In genomic region chr5:142857763-142858229, GRCm38 (mm10) we compare ENCODE assay signal across 8 mouse cellular contexts. TPM values are rescaled to one million over a fixed set of nuclear protein-coding genes. Genes with fewer than 3 reads are reported as not detected.
DNase-seq lines count a peak whose midpoint lies in the region; ATAC-seq and TF ChIP-seq lines count a peak whose summit lies in the region.

No protein-coding gene starts in this region.

- TF ChIP-seq EP300 in MEL (IDR thresholded peaks at IDR 0.05; ENCODE audit: low read depth in 1 of 2, low read length in 2 of 2), result peak in 1 of 2 experiments; percentile 66; a peak in 2 of 4 replicates

- peak overlapping the region; percentile 35 for H3K4me2 ChIP-seq in forebrain, embryonic 13.5 days

- no peak for TF ChIP-seq RAD21 in MEL (IDR thresholded peaks at IDR 0.05; ENCODE audit: low read depth, low read length)

- peaks cover 0 to 6% of the 10 kb centered on the region in 2 experiments; a peak in 2 of 4 replicates for H3K36me3 ChIP-seq in MEL (ENCODE audit: control insufficient read depth in 1 of 2, insufficient read depth in 2 of 2, low read length in 2 of 2)
- H3K36me3 ChIP-seq in forebrain, embryonic 13.5 days (ENCODE audit: poor library complexity, severe bottlenecking), result no peaks in the 10 kb centered on the region
- no peaks in the 10 kb centered on the region for H3K36me3 ChIP-seq in limb, embryonic 10.5 days

- peak; percentile 84 for ATAC-seq in forebrain, embryonic 13.5 days

- no peaks in the 10 kb centered on the region for H3K9me3 ChIP-seq in MEL (replicated peaks; ENCODE audit: insufficient read depth, low read length)
- H3K9me3 ChIP-seq in forebrain, embryonic 13.5 days (replicated peaks), result peaks cover 6% of the 10 kb centered on the region; the same call in 1 of the 2 replicates
- no peaks in the 10 kb centered on the region for H3K9me3 ChIP-seq in limb, embryonic 10.5 days (replicated peaks)

- peak; percentile 51 for DNase-seq in adrenal gland, postnatal 10 days
- no peak for DNase-seq in adrenal gland, adult 8-10 months
- peak; percentile 77 for DNase-seq in MEL (ENCODE audit: low read depth, low spot score)
- DNase-seq in layer of hippocampus, adult 9-11 months, result peak; percentile 92
- DNase-seq in right cerebral cortex, postnatal 14 days, result peak; percentile 82
- DNase-seq in thymus, adult 18-20 months, result no peak
- DNase-seq in limb, embryonic 10.5 days (ENCODE audit: low spot score), result no peak

- 24% methylated on average over 16 of the region's 16 CpGs for WGBS in forebrain, embryonic 13.5 days
- 62% methylated on average over 16 of the region's 16 CpGs for WGBS in limb, embryonic 10.5 days

- no peak for TF ChIP-seq CTCF in MEL (IDR thresholded peaks at IDR 0.05 in 2 of 3, conservative IDR thresholded peaks at IDR 0.05 in 1 of 3; ENCODE audit: control insufficient read depth in 1 of 3, insufficient read depth in 1 of 3, low read depth in 2 of 3, low read length in 3 of 3, poor library complexity in 1 of 3, severe bottlenecking in 1 of 3)

- H3K4me3 ChIP-seq in MEL (ENCODE audit: control insufficient read depth in 1 of 2, insufficient read depth in 1 of 2, low read depth in 2 of 2, low read length in 2 of 2), result peak overlapping the region in 1 of 2 experiments; percentile 30; a peak in 1 of 4 replicates
- no peak overlapping the region for H3K4me3 ChIP-seq in forebrain, embryonic 13.5 days
- no peak overlapping the region for H3K4me3 ChIP-seq in limb, embryonic 10.5 days

- H3K79me2 ChIP-seq in MEL (ENCODE audit: control insufficient read depth, insufficient read depth, low read length, poor library complexity), result no peaks in the 10 kb centered on the region

- peaks cover 0 to 18% of the 10 kb centered on the region in 2 experiments; a peak in 1 of 4 replicates for H3K4me1 ChIP-seq in MEL (ENCODE audit: control insufficient read depth in 1 of 2, insufficient read depth in 2 of 2, low read length in 2 of 2)
- peaks cover 21% of the 10 kb centered on the region for H3K4me1 ChIP-seq in forebrain, embryonic 13.5 days
- 0 out of 2 replicates have a peak, but pooled peaks cover 5% of the 10 kb centered on the region for H3K4me1 ChIP-seq in limb, embryonic 10.5 days

- H3K27me3 ChIP-seq in MEL (ENCODE audit: control insufficient read depth in 1 of 2, insufficient read depth in 2 of 2, low read length in 2 of 2), result no peaks in the 10 kb centered on the region
- no peaks in the 10 kb centered on the region for H3K27me3 ChIP-seq in forebrain, embryonic 13.5 days
- no peaks in the 10 kb centered on the region for H3K27me3 ChIP-seq in limb, embryonic 10.5 days (ENCODE audit: low read depth, poor library complexity, severe bottlenecking)

- no peak overlapping the region for H3K9ac ChIP-seq in MEL (ENCODE audit: control insufficient read depth, low read depth, low read length, poor library complexity, severe bottlenecking)
- H3K9ac ChIP-seq in forebrain, embryonic 13.5 days, result peak overlapping the region; percentile 12; the same call in 1 of the 2 replicates

- no peak for TF ChIP-seq POLR2A in MEL (IDR thresholded peaks at IDR 0.05; ENCODE audit: control insufficient read depth in 1 of 2, insufficient read depth in 1 of 2, low read depth in 1 of 2, low read length in 2 of 2, poor library complexity in 1 of 2)

- H3K27ac ChIP-seq in MEL (ENCODE audit: control insufficient read depth, low read depth, low read length), result no peak overlapping the region
- H3K27ac ChIP-seq in forebrain, embryonic 13.5 days, result peak overlapping the region; percentile 90
- H3K27ac ChIP-seq in limb, embryonic 10.5 days, result no peak overlapping the region

TF ChIP-seq in MEL, 35 proteins besides CTCF, POLR2A, EP300 and RAD21:
- TF ChIP-seq ELF1 (IDR thresholded peaks at IDR 0.05; ENCODE audit: low read depth, low read length), result no peak
- TF ChIP-seq ZKSCAN1 (IDR thresholded peaks at IDR 0.05; ENCODE audit: low read depth, low read length), result no peak
- peak; percentile 45; the same call in 1 of the 2 replicates for TF ChIP-seq GATA1 (IDR thresholded peaks at IDR 0.05; ENCODE audit: low read depth, low read length)
- peak; percentile 62 for TF ChIP-seq SIN3A (IDR thresholded peaks at IDR 0.05; ENCODE audit: low read length)
- TF ChIP-seq MXI1 (IDR thresholded peaks at IDR 0.05; ENCODE audit: low read depth, low read length), result peak; percentile 47; the same call in 1 of the 2 replicates
- TF ChIP-seq RCOR1 (IDR thresholded peaks at IDR 0.05; ENCODE audit: low read depth, low read length), result peak; percentile 98
- TF ChIP-seq MAX (IDR thresholded peaks at IDR 0.05; ENCODE audit: low read length), result no peak
- peak; percentile 68 for TF ChIP-seq TAL1 (IDR thresholded peaks at IDR 0.05; ENCODE audit: low read length)
- peak; percentile 85 for TF ChIP-seq TCF12 (IDR thresholded peaks at IDR 0.05; ENCODE audit: low read depth, low read length)

RNA-seq across cellular contexts. Expression of gene Fbxl18, which starts 37.4 kb away (rescaled TPM):
- total RNA-seq in adrenal gland, postnatal 10 days (2021), result 10 to 100 TPM in 1 of 2 experiments, 1 to 10 TPM in 1; 9.4 to 12.7 TPM
- total RNA-seq in adrenal gland, adult 8-10 months (2022), result 10 to 100 TPM; 14.0 to 18.5 (median 15.1) TPM
- total RNA-seq in MEL (2012; rRNA removed), result 3.9 and 4.6 TPM in 2 replicates
- polyA plus RNA-seq in MEL (2012; ENCODE audit: insufficient read depth in 1 of 2, insufficient read length in 2 of 2, low read depth in 1 of 2, low replicate concordance in 2 of 2, missing spikeins in 1 of 2), result 1 to 10 TPM in 1 of 2 experiments, not detected in 1; 7.4 TPM
- polyA plus RNA-seq in forebrain, embryonic 13.5 days (2015; fragmentation: Nextera tagmentation; extraction: Ambion mirVana), result 30.7 and 35.1 TPM in 2 replicates
- 20.9 and 22.8 TPM in 2 replicates for polyA plus RNA-seq in limb, embryonic 10.5 days (2016; fragmentation: Nextera tagmentation; extraction: Ambion mirVana)

RNA-seq across cellular contexts. Expression of gene Tnrc18, which starts 40.3 kb away (rescaled TPM):
- 10 to 100 TPM; 77.5 to 98.6 TPM for total RNA-seq in adrenal gland, postnatal 10 days (2021)
- 100 to 1,000 TPM in 1 of 4 experiments, 10 to 100 TPM in 3; 75.1 to 117 (median 96.9) TPM for total RNA-seq in adrenal gland, adult 8-10 months (2022)
- 0.23 and 0.31 TPM in 2 replicates for total RNA-seq in MEL (2012; rRNA removed)
- polyA plus RNA-seq in MEL (2012; ENCODE audit: insufficient read depth in 1 of 2, insufficient read length in 2 of 2, low read depth in 1 of 2, low replicate concordance in 2 of 2, missing spikeins in 1 of 2), result 1 to 10 TPM in 1 of 2 experiments, not detected in 1; 3.4 TPM
- polyA plus RNA-seq in forebrain, embryonic 13.5 days (2015; fragmentation: Nextera tagmentation; extraction: Ambion mirVana), result 34.7 and 35.9 TPM in 2 replicates
- 24.7 and 39.0 TPM in 2 replicates for polyA plus RNA-seq in limb, embryonic 10.5 days (2016; fragmentation: Nextera tagmentation; extraction: Ambion mirVana)

RNA-seq across cellular contexts. Expression of gene Actb, which starts 48.8 kb away (rescaled TPM):
- 1,000 to 10,000 TPM; 2,913 to 2,936 TPM for total RNA-seq in adrenal gland, postnatal 10 days (2021)
- 1,000 to 10,000 TPM; 3,015 to 3,481 (median 3,228) TPM for total RNA-seq in adrenal gland, adult 8-10 months (2022)
- 3,019 and 3,042 TPM in 2 replicates for total RNA-seq in MEL (2012; rRNA removed)
- polyA plus RNA-seq in MEL (2012; ENCODE audit: insufficient read depth in 1 of 2, insufficient read length in 2 of 2, low read depth in 1 of 2, low replicate concordance in 2 of 2, missing spikeins in 1 of 2), result 1,000 to 10,000 TPM; 1,403 to 4,417 TPM
- 15,903 and 18,325 TPM in 2 replicates for polyA plus RNA-seq in forebrain, embryonic 13.5 days (2015; fragmentation: Nextera tagmentation; extraction: Ambion mirVana)
- polyA plus RNA-seq in limb, embryonic 10.5 days (2016; fragmentation: Nextera tagmentation; extraction: Ambion mirVana), result 13,950 and 14,682 TPM in 2 replicates

Comparison
In these comparisons a context has a peak if more than half of its experiments do, and no peak if none do; other contexts are left out.
1. DNase-seq: peak in adrenal gland, postnatal 10 days (single experiment), MEL (single experiment), layer of hippocampus, adult 9-11 months (single experiment) and right cerebral cortex, postnatal 14 days (single experiment); none in adrenal gland, adult 8-10 months (single experiment), thymus, adult 18-20 months (0 of 2) and limb, embryonic 10.5 days (single experiment).
2. RNA of gene Tnrc18, which starts 40.3 kb away (total RNA-seq): 75.1 to 117 TPM in adrenal gland, adult 8-10 months and 77.5 to 98.6 TPM in adrenal gland, postnatal 10 days; 0.23 to 0.31 TPM in MEL; every median in the first group is over 10 times any median in the second.